Mouse (Mus musculus) heart, embryonic 14.5 days (tissue): ENCODE results near the gene Kbtbd7. TPM values are rescaled to one million over a fixed set of nuclear protein-coding genes. Genes with fewer than 3 reads are reported as not detected.
A peak's percentile ranks its signal among the peaks of the same experiment; 100 is the strongest.
"Not testable (repeated sequence)": the region's sequence is repeated elsewhere in the genome, so short reads cannot be mapped to it uniquely, and the experiment has no call there.

Experiments
- ATAC-seq: fragments of 200-750 bp; cut with Nextera tagmentation; 2 replicates; pipeline ENCODE4 v1.8.0; 2017; ENCODE audit warnings: low read depth, moderate TSS enrichment; ENCODE audit not compliant: insufficient number of reproducible peaks, insufficient read depth, low FRiP score
- H3K27ac ChIP-seq, 2 experiments: fragments of 200-500 bp in 1 of 2; fragments of 300-500 bp in 1 of 2; sonication (generic) in 1 of 2; replicated peaks in 1 of 2; 2 replicates each; pipeline ENCODE4 v1.5.1; 2012 to 2014; ENCODE audit warnings: low read depth in 2 of 2, low read length in 2 of 2, control low read depth in 1 of 2, mild to moderate bottlenecking in 1 of 2, mixed read lengths in 1 of 2; ENCODE audit not compliant: control insufficient read depth in 1 of 2, insufficient read depth in 1 of 2
- H3K27me3 ChIP-seq: fragments of 300-500 bp; sonication (generic); 2 replicates; pipeline ENCODE4 v1.6.1; 2014; ENCODE audit warnings: mild to moderate bottlenecking, low read length, control low read depth; ENCODE audit not compliant: control insufficient read depth, insufficient read depth
- H3K36me3 ChIP-seq: fragments of 300-500 bp; sonication (generic); 2 replicates; pipeline ENCODE4 v1.6.1; 2014; ENCODE audit warnings: mild to moderate bottlenecking, control low read depth, low read length, mixed read lengths; ENCODE audit not compliant: control insufficient read depth, insufficient read depth
- H3K4me1 ChIP-seq, 2 experiments: fragments of 200-500 bp in 1 of 2; fragments of 300-500 bp in 1 of 2; sonication (generic) in 1 of 2; 2 replicates each; pipeline ENCODE4 v1.6.1; 2012 to 2014; ENCODE audit warnings: low read length in 2 of 2, control low read depth in 1 of 2, mixed read lengths in 1 of 2; ENCODE audit not compliant: control insufficient read depth in 2 of 2, insufficient read depth in 2 of 2
- H3K4me2 ChIP-seq: fragments of 300-500 bp; sonication (generic); 2 replicates; pipeline ENCODE4 v1.6.1; 2014; ENCODE audit warnings: mild to moderate bottlenecking, low read length
- H3K4me3 ChIP-seq, 2 experiments: fragments of 200-500 bp in 1 of 2; fragments of 300-500 bp in 1 of 2; sonication (generic) in 1 of 2; 2 replicates each; pipeline ENCODE4 v1.5.1; 2012 to 2014; ENCODE audit warnings: low read length in 2 of 2, mild to moderate bottlenecking in 2 of 2, control low read depth in 1 of 2, low read depth in 1 of 2, moderate library complexity in 1 of 2; ENCODE audit not compliant: control insufficient read depth in 1 of 2, insufficient read depth in 1 of 2
- H3K9ac ChIP-seq: fragments of 300-500 bp; sonication (generic); 2 replicates; pipeline ENCODE4 v1.6.1; 2014; ENCODE audit warnings: mild to moderate bottlenecking, low read length
- H3K9me3 ChIP-seq: fragments of 300-500 bp; sonication (generic); 2 replicates; pipeline ENCODE4 v1.6.1; 2016; ENCODE audit warnings: low read length, control low read depth; ENCODE audit not compliant: control insufficient read depth
- WGBS: fragments of 180-500 bp; shearing (Covaris S2); extraction: QIAGEN DNeasy Blood & Tissue Kit; methylation state at CpG from one replicate; pipeline ENCODE4 v1.1.7; 2014; 5-methylcytosine and 5-hydroxymethylcytosine counted together
- polyA plus RNA-seq: library from polyadenylated mRNA; unstranded; fragments of >200 nt; fragmentation: Nextera tagmentation; extraction: Ambion mirVana; gene quantifications from 2 replicates; pipeline ENCODE4 v1.2.1, GENCODE M21; 2014

The Kbtbd7 gene
- polyA plus RNA-seq, 1 experiment from 2014 or later: 10.8 TPM

DNA sequence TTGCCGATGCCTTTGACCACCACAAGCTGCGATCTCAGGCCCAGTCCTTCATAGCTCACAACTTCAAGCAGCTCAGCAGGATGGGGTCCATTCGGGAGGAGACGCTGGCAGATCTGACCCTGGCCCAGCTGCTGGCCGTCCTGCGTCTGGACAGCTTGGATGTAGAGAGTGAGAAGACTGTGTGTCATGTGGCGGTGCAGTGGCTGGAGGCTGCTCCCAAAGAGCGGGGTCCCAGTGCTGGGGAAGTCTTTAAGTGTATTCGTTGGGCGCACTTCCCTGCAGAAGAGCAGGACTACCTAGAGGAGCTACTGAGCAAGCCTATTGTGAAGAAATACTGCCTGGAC lies 26.3 kb downstream of the Kbtbd7 start:
- 96% methylated on average over 7 of the region's 10 CpGs for WGBS
- not testable (repeated sequence) for H3K27me3 ChIP-seq, H3K4me1 ChIP-seq, H3K4me2 ChIP-seq, H3K27ac ChIP-seq, H3K9me3 ChIP-seq, H3K9ac ChIP-seq, H3K36me3 ChIP-seq, H3K4me3 ChIP-seq
- 0 out of 2 replicates have a peak, but pooled peaks have one; percentile 12 for ATAC-seq

DNA sequence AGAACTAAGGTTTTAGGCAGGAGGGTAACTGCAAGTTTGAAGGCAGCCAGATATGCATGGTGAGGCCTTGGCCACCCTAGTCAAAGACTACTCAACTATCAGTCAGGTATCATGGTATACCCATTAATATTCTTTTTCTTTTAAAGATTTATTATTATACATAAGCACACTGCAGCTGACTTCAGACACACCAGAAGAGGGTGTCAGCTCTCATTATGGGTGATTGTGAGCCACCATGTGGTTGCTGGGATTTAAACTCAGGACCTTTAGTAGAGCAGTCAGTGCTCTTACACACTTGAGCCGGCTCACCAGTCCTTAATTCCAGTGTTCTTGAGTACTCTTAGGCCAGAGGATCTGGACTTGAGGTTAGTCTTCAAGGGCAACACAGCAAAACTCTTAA lies 34.1 kb downstream of the Kbtbd7 start:
- Histone ChIP-seq H3K27me3 (no peaks in the 10 kb centered on the region), H3K4me3 (no peak overlapping the region), H3K27ac (no peak overlapping the region), H3K4me1 (no peaks in the 10 kb centered on the region), H3K36me3 (peaks cover 47% of the 10 kb centered on the region), H3K9me3 (no peaks in the 10 kb centered on the region), H3K4me2 (no peak overlapping the region), H3K9ac (no peak overlapping the region)
- 86% methylated on average over 1 of the region's 1 CpGs for WGBS
- no peak for ATAC-seq

DNA sequence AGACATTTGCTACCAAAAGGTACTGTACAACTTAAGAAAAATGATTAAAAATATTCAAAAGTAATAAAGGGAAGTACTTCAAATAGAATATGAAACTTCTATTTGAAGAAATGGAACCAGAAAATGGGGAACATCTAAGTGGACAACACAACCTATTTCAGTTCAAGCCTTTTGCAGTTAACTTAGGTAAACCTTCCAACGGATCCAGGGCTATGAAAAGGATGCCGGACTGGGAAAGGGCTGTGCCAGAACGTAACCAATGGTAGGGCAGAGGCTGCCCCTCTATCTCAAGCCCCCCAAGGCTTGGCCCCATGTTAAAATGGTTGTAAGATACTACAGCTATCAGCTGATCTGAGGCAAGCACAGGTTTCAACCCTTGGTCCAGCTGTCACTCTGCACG lies 34.7 kb downstream of the Kbtbd7 start:
- 89% methylated on average over 4 of the region's 4 CpGs for WGBS
- Histone ChIP-seq H3K36me3 (peaks cover 53% of the 10 kb centered on the region), H3K27ac (no peak overlapping the region), H3K4me3 (no peak overlapping the region), H3K9me3 (no peaks in the 10 kb centered on the region), H3K27me3 (no peaks in the 10 kb centered on the region), H3K4me1 (no peaks in the 10 kb centered on the region), H3K9ac (no peak overlapping the region), H3K4me2 (no peak overlapping the region)
- no peak for ATAC-seq

DNA sequence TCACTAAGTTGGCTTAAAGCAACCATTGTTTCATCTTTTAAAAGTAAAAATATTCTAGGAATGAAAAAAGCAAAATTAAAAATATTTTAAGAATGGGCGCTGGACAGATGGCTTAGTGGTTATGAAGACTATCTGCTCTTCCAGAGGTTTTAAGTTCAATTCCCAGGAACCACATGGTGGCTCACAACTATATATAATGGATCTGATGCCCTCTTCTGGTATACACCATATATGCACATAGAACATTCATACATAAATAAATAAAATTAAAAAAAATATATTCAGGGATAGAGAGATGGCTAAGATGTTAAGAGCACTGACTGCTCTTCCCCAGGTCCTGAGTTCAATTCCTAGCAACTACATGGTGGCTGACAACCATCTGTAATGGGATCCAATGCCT lies 39.3 kb downstream of the Kbtbd7 start:
- Histone ChIP-seq H3K27me3 (no peaks in the 10 kb centered on the region), H3K4me2 (no peak overlapping the region), H3K4me3 (no peak overlapping the region), H3K9ac (no peak overlapping the region), H3K4me1 (no peaks in the 10 kb centered on the region), H3K36me3 (peaks cover 89% of the 10 kb centered on the region), H3K27ac (no peak overlapping the region), H3K9me3 (no peaks in the 10 kb centered on the region)
- 81% methylated on average over 1 of the region's 1 CpGs for WGBS
- no peak for ATAC-seq

DNA sequence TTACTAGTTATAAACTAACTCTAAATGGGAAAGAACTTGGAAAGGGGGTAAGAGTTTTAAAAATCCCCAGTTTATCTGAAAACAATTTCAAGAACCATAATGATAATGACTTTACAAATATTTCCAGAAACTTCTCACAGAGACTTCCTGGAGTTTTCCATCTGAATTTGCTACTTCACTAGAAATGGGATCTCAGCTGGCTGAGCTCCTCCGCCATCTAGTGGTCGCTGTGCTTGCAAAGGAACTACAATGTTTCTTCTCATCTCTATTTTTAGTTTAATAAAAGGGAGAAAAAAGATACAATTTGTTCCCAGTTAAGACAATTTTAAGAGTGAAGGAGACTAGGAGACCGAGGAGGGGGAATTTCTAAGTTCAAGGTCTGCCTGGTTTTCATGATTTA lies 41.3 kb downstream of the Kbtbd7 start:
- ATAC-seq: no peak
- Histone ChIP-seq H3K4me1 (no peaks in the 10 kb centered on the region), H3K27me3 (no peaks in the 10 kb centered on the region), H3K9ac (no peak overlapping the region), H3K9me3 (no peaks in the 10 kb centered on the region), H3K4me2 (no peak overlapping the region), H3K27ac (no peak overlapping the region), H3K36me3 (peaks cover 92% of the 10 kb centered on the region), H3K4me3 (no peak overlapping the region)
- 22% methylated on average over 3 of the region's 3 CpGs for WGBS

DNA sequence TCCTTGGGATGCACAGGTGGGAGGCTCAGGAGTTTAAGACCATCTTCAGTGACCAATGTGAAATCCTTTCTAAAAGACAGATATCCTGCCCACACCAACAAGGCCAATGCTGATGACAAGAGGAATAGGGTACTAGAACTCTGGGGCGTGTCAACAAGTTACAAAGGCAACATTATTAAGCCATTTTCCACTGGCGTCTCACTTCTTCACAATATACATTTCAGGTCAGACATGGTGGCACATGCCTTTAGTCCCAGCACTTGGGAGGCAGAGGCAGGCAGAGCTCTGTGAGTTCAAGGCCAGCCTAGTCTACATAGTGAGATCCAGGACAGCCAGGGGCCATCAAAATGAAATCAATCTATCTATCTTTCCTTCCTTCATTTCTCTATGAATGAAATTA lies 47.1 kb downstream of the Kbtbd7 start:
- Histone ChIP-seq H3K4me3 (no peak overlapping the region), H3K4me1 (no peaks in the 10 kb centered on the region), H3K4me2 (no peak overlapping the region), H3K9ac (no peak overlapping the region), H3K27ac (no peak overlapping the region), H3K9me3 (no peaks in the 10 kb centered on the region), H3K36me3 (peaks cover 85% of the 10 kb centered on the region), H3K27me3 (no peaks in the 10 kb centered on the region)
- WGBS: 87% methylated on average over 2 of the region's 2 CpGs
- ATAC-seq: no peak

Other genes starting within 250 kb of the Kbtbd7 start
- gene Zfp957, start 179.1 kb upstream of the Kbtbd7 start, polyA plus RNA-seq: not detected in 2 replicates
- 16.5 and 21.4 TPM in 2 replicates for gene Rgcc, start 124.9 kb upstream of the Kbtbd7 start, polyA plus RNA-seq
- 21.7 and 22.1 TPM in 2 replicates for gene Naa16, start 35.7 kb upstream of the Kbtbd7 start, polyA plus RNA-seq
- gene Mtrf1, start 28.7 kb upstream of the Kbtbd7 start, polyA plus RNA-seq: 9.9 and 10.9 TPM in 2 replicates
- gene Kbtbd6, start 25.3 kb downstream of the Kbtbd7 start, polyA plus RNA-seq: 1.4 and 1.7 TPM in 2 replicates
- gene Elf1, start 54.7 kb downstream of the Kbtbd7 start, polyA plus RNA-seq: 11.0 and 12.0 TPM in 2 replicates
- 27.0 and 29.2 TPM in 2 replicates for gene Wbp4, start 55.0 kb downstream of the Kbtbd7 start, polyA plus RNA-seq
- 111 and 122 TPM in 2 replicates for gene Sugt1, start 161.2 kb downstream of the Kbtbd7 start, polyA plus RNA-seq
- gene Cnmd, start 235.7 kb downstream of the Kbtbd7 start, polyA plus RNA-seq: 2.5 and 3.8 TPM in 2 replicates